Mouse (Mus musculus): ENCODE results near the gene Ccdc184. TPM values are rescaled to one million over a fixed set of nuclear protein-coding genes. Genes with fewer than 3 reads are reported as not detected.

The Ccdc184 gene
- polyA plus RNA-seq, 1 experiment from 2014 or later = 1.1 TPM

- WGBS = 65% methylated on average over 1 of the region's 1 CpGs
- no peak for ATAC-seq (ENCODE audit: insufficient number of reproducible peaks, insufficient read depth, low FRiP score, low TSS enrichment, low read depth)
- H3K4me1 ChIP-seq = peaks cover 3% of the 10 kb centered on the region; the same call in 1 of the 2 replicates
- H3K4me3 ChIP-seq = no peak overlapping the region
- H3K27ac ChIP-seq = no peak overlapping the region
- no peak overlapping the region for H3K4me2 ChIP-seq
- H3K27me3 ChIP-seq = no peaks in the 10 kb centered on the region
- no peaks in the 10 kb centered on the region for H3K36me3 ChIP-seq
- H3K9me3 ChIP-seq = no peaks in the 10 kb centered on the region
- H3K9ac ChIP-seq = no peak overlapping the region
These were observed 9.7 kb upstream of the Ccdc184 start for GRCm38 (mm10) chr15:98157253-98157652.

GRCm38 (mm10) chr15:98161026-98161805, 5.7 kb upstream of the Ccdc184 start:
- no peak overlapping the region for H3K9ac ChIP-seq
- peaks cover 16% of the 10 kb centered on the region for H3K27me3 ChIP-seq
- ATAC-seq (ENCODE audit: insufficient number of reproducible peaks, insufficient read depth, low FRiP score, low TSS enrichment, low read depth) = no peak
- H3K4me1 ChIP-seq = no peaks in the 10 kb centered on the region
- H3K36me3 ChIP-seq = no peaks in the 10 kb centered on the region
- H3K4me2 ChIP-seq = no peak overlapping the region
- no peak overlapping the region for H3K4me3 ChIP-seq
- no peaks in the 10 kb centered on the region for H3K9me3 ChIP-seq
- 70% methylated on average over 19 of the region's 19 CpGs for WGBS
- no peak overlapping the region for H3K27ac ChIP-seq

- H3K36me3 ChIP-seq = no peaks in the 10 kb centered on the region
- 73% methylated on average over 4 of the region's 4 CpGs for WGBS
These were observed 4.4 kb upstream of the Ccdc184 start for GRCm38 (mm10) chr15:98162561-98162960.

GRCm38 (mm10) chr15:98165525-98165924, 1.4 kb upstream of the Ccdc184 start, which contains the start of gene Asb8:
Gene Asb8, minus strand, starts transcription at chr15:98165625.
- Histone ChIP-seq H3K4me1 (peaks cover 19% of the 10 kb centered on the region), H3K9me3 (no peaks in the 10 kb centered on the region), H3K4me3 (no peak within 1 kb of the TSS), H3K36me3 (no peaks in the 10 kb centered on the region), H3K4me2 (no peak within 1 kb of the TSS), H3K27me3 (peaks cover 59% of the 10 kb centered on the region), H3K27ac (no peak within 1 kb of the TSS), H3K9ac (no peak within 1 kb of the TSS)
- WGBS = 75% methylated on average over 5 of the region's 5 CpGs
- ATAC-seq (ENCODE audit: insufficient number of reproducible peaks, insufficient read depth, low FRiP score, low TSS enrichment, low read depth) = no peak

More at GRCm38 (mm10) chr15:98162561-98162960, 4.4 kb upstream of the Ccdc184 start:
- no peak overlapping the region for H3K4me3 ChIP-seq
- no peak overlapping the region for H3K4me2 ChIP-seq
- no peak overlapping the region for H3K9ac ChIP-seq
- peaks cover 29% of the 10 kb centered on the region for H3K27me3 ChIP-seq
- no peaks in the 10 kb centered on the region for H3K9me3 ChIP-seq
- peaks cover 7% of the 10 kb centered on the region for H3K4me1 ChIP-seq
- H3K27ac ChIP-seq = no peak overlapping the region
- ATAC-seq (ENCODE audit: insufficient number of reproducible peaks, insufficient read depth, low FRiP score, low TSS enrichment, low read depth) = no peak

- H3K4me1 ChIP-seq = peaks cover 19% of the 10 kb centered on the region
- peak; percentile 62; the same call in 1 of the 2 replicates for ATAC-seq (ENCODE audit: insufficient number of reproducible peaks, insufficient read depth, low FRiP score, low TSS enrichment, low read depth)
- H3K9me3 ChIP-seq = no peaks in the 10 kb centered on the region
- H3K4me2 ChIP-seq = peak overlapping the region; percentile 80
- no peaks in the 10 kb centered on the region for H3K36me3 ChIP-seq
- H3K4me3 ChIP-seq = peak overlapping the region; percentile 45
- peaks cover 83% of the 10 kb centered on the region for H3K27me3 ChIP-seq
- H3K9ac ChIP-seq = peak overlapping the region; percentile 41
- WGBS = under 1% methylated on average over 69 of the region's 69 CpGs
- no peak overlapping the region for H3K27ac ChIP-seq
These were observed 975 bp downstream of the Ccdc184 start for GRCm38 (mm10) chr15:98167645-98168621.

GRCm38 (mm10) chr15:98168622-98169004, 1.7 kb downstream of the Ccdc184 start:
- Histone ChIP-seq H3K4me3 (peak overlapping the region; percentile 45), H3K4me1 (peaks cover 19% of the 10 kb centered on the region), H3K27me3 (peaks cover 90% of the 10 kb centered on the region), H3K9ac (0 out of 2 replicates have a peak overlapping the region, but pooled peaks have one; percentile 3), H3K36me3 (no peaks in the 10 kb centered on the region), H3K27ac (no peak overlapping the region), H3K4me2 (peak overlapping the region; percentile 80), H3K9me3 (no peaks in the 10 kb centered on the region)
- ATAC-seq (ENCODE audit: insufficient number of reproducible peaks, insufficient read depth, low FRiP score, low TSS enrichment, low read depth) = no peak
- 5% methylated on average over 19 of the region's 19 CpGs for WGBS

- 35% methylated on average over 7 of the region's 7 CpGs for WGBS
- Histone ChIP-seq H3K27ac (no peak overlapping the region), H3K36me3 (no peaks in the 10 kb centered on the region), H3K4me1 (peaks cover 19% of the 10 kb centered on the region), H3K27me3 (peaks cover 94% of the 10 kb centered on the region), H3K4me2 (no peak overlapping the region), H3K9ac (no peak overlapping the region), H3K4me3 (no peak overlapping the region), H3K9me3 (no peaks in the 10 kb centered on the region)
- ATAC-seq (ENCODE audit: insufficient number of reproducible peaks, insufficient read depth, low FRiP score, low TSS enrichment, low read depth) = no peak
These were observed 3.4 kb downstream of the Ccdc184 start for GRCm38 (mm10) chr15:98170365-98170764.

GRCm38 (mm10) chr15:98170917-98171316, 4.0 kb downstream of the Ccdc184 start:
- Histone ChIP-seq H3K9me3 (no peaks in the 10 kb centered on the region), H3K9ac (no peak overlapping the region), H3K27ac (no peak overlapping the region), H3K36me3 (no peaks in the 10 kb centered on the region), H3K4me2 (no peak overlapping the region), H3K4me1 (peaks cover 19% of the 10 kb centered on the region), H3K4me3 (no peak overlapping the region), H3K27me3 (peaks cover 92% of the 10 kb centered on the region)
- WGBS = 65% methylated on average over 9 of the region's 9 CpGs
- no peak for ATAC-seq (ENCODE audit: insufficient number of reproducible peaks, insufficient read depth, low FRiP score, low TSS enrichment, low read depth)

- no peak overlapping the region for H3K4me2 ChIP-seq
- H3K4me1 ChIP-seq = peaks cover 15% of the 10 kb centered on the region
- no peak overlapping the region for H3K27ac ChIP-seq
- H3K27me3 ChIP-seq = peaks cover 89% of the 10 kb centered on the region
- no peak overlapping the region for H3K9ac ChIP-seq
- 70% methylated on average over 5 of the region's 5 CpGs for WGBS
- no peak for ATAC-seq (ENCODE audit: insufficient number of reproducible peaks, insufficient read depth, low FRiP score, low TSS enrichment, low read depth)
- H3K36me3 ChIP-seq = no peaks in the 10 kb centered on the region
- no peak overlapping the region for H3K4me3 ChIP-seq
- H3K9me3 ChIP-seq = no peaks in the 10 kb centered on the region
These were observed 5.2 kb downstream of the Ccdc184 start for GRCm38 (mm10) chr15:98172113-98172512.

GRCm38 (mm10) chr15:98173821-98174220, 6.9 kb downstream of the Ccdc184 start:
- H3K4me3 ChIP-seq = no peak overlapping the region
- H3K9ac ChIP-seq = no peak overlapping the region
- H3K4me1 ChIP-seq = no peaks in the 10 kb centered on the region
- no peaks in the 10 kb centered on the region for H3K36me3 ChIP-seq
- ATAC-seq (ENCODE audit: insufficient number of reproducible peaks, insufficient read depth, low FRiP score, low TSS enrichment, low read depth) = no peak
- no peak overlapping the region for H3K27ac ChIP-seq
- no peaks in the 10 kb centered on the region for H3K9me3 ChIP-seq
- 37% methylated on average over 8 of the region's 8 CpGs for WGBS
- H3K4me2 ChIP-seq = no peak overlapping the region
- peaks cover 76% of the 10 kb centered on the region for H3K27me3 ChIP-seq

- Histone ChIP-seq H3K27ac (no peak overlapping the region), H3K4me3 (no peak overlapping the region), H3K9me3 (no peaks in the 10 kb centered on the region), H3K9ac (no peak overlapping the region), H3K36me3 (no peaks in the 10 kb centered on the region), H3K4me1 (peaks cover 7% of the 10 kb centered on the region; the same call in 1 of the 2 replicates), H3K4me2 (no peak overlapping the region), H3K27me3 (peaks cover 46% of the 10 kb centered on the region)
- WGBS = 67% methylated on average over 3 of the region's 3 CpGs
- no peak for ATAC-seq (ENCODE audit: insufficient number of reproducible peaks, insufficient read depth, low FRiP score, low TSS enrichment, low read depth)
These were observed 10.4 kb downstream of the Ccdc184 start for GRCm38 (mm10) chr15:98177320-98177719.
